Mouse (Mus musculus): Measurements from ENCODE around the gene Resf1. TPM values are rescaled to one million over a fixed set of nuclear protein-coding genes. Genes with fewer than 3 reads are reported as not detected.

The Resf1 gene
- polyA plus RNA-seq, 1 experiment = 42.8 TPM

DNA sequence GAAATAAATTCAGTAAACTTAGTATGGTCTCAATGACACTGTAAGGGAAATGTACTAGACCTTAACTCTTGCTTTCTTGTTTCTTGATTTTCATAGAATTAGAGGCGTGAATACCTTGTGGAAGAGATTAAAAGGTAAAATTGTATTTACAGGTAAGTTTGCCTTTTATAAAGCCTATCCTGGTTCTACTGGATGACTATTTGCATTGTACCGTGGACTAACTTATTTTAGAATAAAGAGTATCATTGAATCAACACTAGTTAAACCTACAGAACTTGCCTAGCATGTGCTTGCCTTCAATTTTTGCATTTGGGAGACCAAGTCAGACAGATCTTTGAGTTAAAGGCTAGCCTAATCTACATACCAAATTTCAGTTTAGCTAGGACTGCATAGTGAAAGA, 1.0 kb downstream of the Resf1 start:
- Histone ChIP-seq H3K4me3 (ENCODE audit: insufficient read depth, low read length) (peak overlapping the region; percentile 76), H3K27ac (ENCODE audit: insufficient read depth, low read length) (no peak overlapping the region), H3K4me1 (ENCODE audit: control insufficient read depth, insufficient read depth, low read length) (no peaks in the 10 kb centered on the region)
- TF ChIP-seq CTCF (IDR thresholded peaks at IDR 0.05; ENCODE audit: borderline replicate concordance, insufficient read depth, low read length) = no peak
- TF ChIP-seq POLR2A (IDR thresholded peaks at IDR 0.05; ENCODE audit: low read depth, low read length) = no peak

DNA sequence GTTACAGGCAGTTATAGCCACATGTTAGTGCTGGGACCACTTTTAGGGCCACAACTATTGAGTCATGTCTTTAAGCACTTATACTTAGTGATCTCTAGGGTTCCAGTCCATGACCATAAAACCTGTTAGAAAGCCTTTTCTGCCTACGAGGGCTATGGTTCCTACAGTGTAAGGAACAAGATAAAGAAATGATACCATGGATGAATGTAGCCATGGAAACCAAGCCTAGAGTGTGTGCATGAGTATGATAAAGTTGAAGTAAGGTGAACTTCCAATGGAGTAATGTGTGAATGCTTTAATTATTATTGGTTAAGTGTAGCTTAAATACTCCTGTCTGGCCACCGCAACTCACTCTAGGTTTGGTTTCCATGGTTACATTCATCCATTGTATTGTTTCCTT, 1.8 kb downstream of the Resf1 start:
- TF ChIP-seq CTCF (IDR thresholded peaks at IDR 0.05; ENCODE audit: borderline replicate concordance, insufficient read depth, low read length) (no peak), POLR2A (IDR thresholded peaks at IDR 0.05; ENCODE audit: low read depth, low read length) (no peak)
- H3K4me1 ChIP-seq (ENCODE audit: control insufficient read depth, insufficient read depth, low read length) = no peaks in the 10 kb centered on the region
- H3K4me3 ChIP-seq (ENCODE audit: insufficient read depth, low read length) = peak overlapping the region; percentile 33
- H3K27ac ChIP-seq (ENCODE audit: insufficient read depth, low read length) = no peak overlapping the region

DNA sequence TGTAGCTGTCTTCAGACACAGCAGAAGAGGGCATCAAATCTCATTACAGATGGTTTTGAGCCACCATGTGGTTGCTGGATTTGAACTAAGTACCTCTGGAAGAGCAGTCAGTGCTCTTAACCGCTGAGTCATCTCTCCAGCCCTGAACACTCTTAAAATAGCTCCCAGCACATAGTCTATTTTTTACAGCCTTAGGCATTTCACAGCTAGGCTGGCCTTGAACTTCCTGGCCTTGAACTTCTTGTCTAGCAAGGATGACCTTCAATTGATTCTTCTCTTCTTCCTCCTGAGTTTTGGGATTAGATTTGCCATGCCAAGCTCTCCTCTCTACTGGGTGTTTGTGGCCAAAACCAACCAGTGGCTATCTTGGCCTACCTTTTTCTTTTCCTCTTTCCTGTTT, 2.6 kb downstream of the Resf1 start:
- H3K27ac ChIP-seq (ENCODE audit: insufficient read depth, low read length) = no peak overlapping the region
- TF ChIP-seq POLR2A (IDR thresholded peaks at IDR 0.05; ENCODE audit: low read depth, low read length) (no peak), CTCF (IDR thresholded peaks at IDR 0.05; ENCODE audit: borderline replicate concordance, insufficient read depth, low read length) (no peak)
- H3K4me3 ChIP-seq (ENCODE audit: insufficient read depth, low read length) = no peak overlapping the region
- no peaks in the 10 kb centered on the region for H3K4me1 ChIP-seq (ENCODE audit: control insufficient read depth, insufficient read depth, low read length)

DNA sequence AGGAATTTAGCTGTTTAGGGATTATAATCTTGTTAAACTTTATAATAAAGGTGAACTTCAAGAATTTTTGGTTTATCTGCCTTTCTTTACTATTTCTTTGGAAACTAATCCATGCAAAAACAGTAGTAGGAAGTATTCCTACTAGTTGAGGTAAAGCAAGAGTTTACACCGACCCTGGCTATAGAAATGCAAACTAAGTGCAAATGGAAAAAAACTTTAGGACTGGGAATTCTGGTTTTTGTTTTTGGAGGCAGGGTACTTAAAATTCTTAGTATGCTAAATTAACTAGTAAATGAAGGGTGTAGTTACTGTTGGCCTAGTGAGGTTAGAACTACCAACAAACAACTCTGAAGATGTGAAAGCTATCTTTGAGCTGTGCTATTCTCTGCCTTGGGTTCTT, 3.0 kb downstream of the Resf1 start:
- Histone ChIP-seq H3K4me3 (ENCODE audit: insufficient read depth, low read length) (no peak overlapping the region), H3K27ac (ENCODE audit: insufficient read depth, low read length) (no peak overlapping the region), H3K4me1 (ENCODE audit: control insufficient read depth, insufficient read depth, low read length) (no peaks in the 10 kb centered on the region)
- TF ChIP-seq CTCF (IDR thresholded peaks at IDR 0.05; ENCODE audit: borderline replicate concordance, insufficient read depth, low read length) (no peak), POLR2A (IDR thresholded peaks at IDR 0.05; ENCODE audit: low read depth, low read length) (no peak)

DNA sequence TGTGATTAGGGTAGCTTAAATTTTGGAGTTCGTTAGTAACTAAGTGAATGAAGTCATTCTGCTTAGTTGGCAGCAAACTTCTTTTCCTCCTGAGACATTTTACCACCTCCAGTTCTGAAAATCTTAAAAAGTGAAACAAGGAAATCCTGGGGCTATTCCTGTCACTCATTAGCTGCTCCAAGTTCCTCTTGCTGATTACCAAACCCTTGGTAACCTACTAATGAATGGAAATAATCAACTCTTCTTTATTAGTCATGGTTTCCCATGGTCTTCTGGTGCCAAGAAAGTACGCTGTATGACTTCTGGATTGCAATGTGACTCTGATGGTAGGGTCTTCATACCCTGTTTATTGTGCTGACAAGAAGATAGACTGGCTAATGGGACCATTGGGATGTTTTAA, 5.7 kb downstream of the Resf1 start:
- no peaks in the 10 kb centered on the region for H3K4me1 ChIP-seq (ENCODE audit: control insufficient read depth, insufficient read depth, low read length)
- no peak overlapping the region for H3K27ac ChIP-seq (ENCODE audit: insufficient read depth, low read length)
- no peak for TF ChIP-seq CTCF (IDR thresholded peaks at IDR 0.05; ENCODE audit: borderline replicate concordance, insufficient read depth, low read length)
- TF ChIP-seq POLR2A (IDR thresholded peaks at IDR 0.05; ENCODE audit: low read depth, low read length) = no peak
- H3K4me3 ChIP-seq (ENCODE audit: insufficient read depth, low read length) = no peak overlapping the region

DNA sequence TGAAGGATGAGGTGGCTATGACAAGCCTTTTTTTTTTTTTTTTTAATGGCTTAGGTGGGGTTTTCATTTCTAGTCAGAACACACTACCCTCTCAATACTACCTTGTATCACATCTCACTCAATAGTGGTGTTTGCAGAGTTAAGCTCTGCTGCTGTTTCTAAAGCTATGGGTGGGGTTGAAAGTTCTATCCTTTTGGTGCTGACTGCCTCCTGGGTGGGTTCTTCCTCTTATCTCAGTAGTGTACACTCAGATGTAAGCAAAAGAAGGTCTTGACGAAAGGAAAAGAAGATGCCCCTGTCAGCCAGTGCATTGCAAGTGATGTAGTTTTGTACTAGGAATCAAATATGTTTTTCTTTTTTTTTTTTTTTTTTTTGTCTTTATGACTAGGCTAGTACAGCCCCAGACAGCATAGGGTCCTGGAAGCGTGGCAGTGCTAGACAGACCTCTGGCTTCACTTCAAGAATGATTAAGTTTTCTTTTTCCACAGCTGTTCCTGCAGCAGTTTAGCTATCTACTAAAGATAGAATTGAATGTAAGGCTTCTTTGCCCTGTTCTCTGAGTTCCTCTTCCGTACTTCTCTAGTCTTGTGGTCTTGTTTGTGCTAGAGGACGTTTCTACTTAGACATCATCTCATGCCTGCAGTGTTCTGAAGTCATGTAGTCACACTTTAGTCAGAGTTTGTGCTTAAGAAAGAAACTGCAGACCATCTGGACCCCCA, 14.5 kb downstream of the Resf1 start:
- Histone ChIP-seq H3K4me1 (ENCODE audit: control insufficient read depth, insufficient read depth, low read length) (peaks cover 2% of the 10 kb centered on the region; the same call in 1 of the 2 replicates), H3K4me3 (ENCODE audit: insufficient read depth, low read length) (no peak overlapping the region), H3K27ac (ENCODE audit: insufficient read depth, low read length) (no peak overlapping the region)
- no peak for TF ChIP-seq CTCF (IDR thresholded peaks at IDR 0.05; ENCODE audit: borderline replicate concordance, insufficient read depth, low read length)
- TF ChIP-seq POLR2A (IDR thresholded peaks at IDR 0.05; ENCODE audit: low read depth, low read length) = no peak

DNA sequence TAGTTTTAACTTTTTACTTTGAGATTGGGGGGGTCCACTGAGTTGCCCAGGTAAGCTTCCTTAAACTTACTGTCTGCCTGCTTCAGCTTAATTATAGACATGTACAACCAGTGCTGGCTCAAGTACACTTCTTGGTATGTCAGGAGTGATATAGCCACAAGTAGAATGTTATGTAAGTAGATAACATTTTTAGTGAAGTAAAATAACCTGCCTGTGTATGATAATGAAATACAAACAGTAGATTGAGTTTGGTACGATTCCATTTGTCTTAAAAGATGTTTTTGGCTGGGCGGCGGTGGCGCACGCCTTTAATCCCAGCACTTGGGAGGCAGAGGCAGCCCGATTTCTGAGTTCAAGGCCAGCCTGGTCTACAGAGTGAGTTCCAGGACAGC, 15.0 kb downstream of the Resf1 start:
- H3K27ac ChIP-seq (ENCODE audit: insufficient read depth, low read length) = no peak overlapping the region
- H3K4me3 ChIP-seq (ENCODE audit: insufficient read depth, low read length) = no peak overlapping the region
- no peak for TF ChIP-seq CTCF (IDR thresholded peaks at IDR 0.05; ENCODE audit: borderline replicate concordance, insufficient read depth, low read length)
- TF ChIP-seq POLR2A (IDR thresholded peaks at IDR 0.05; ENCODE audit: low read depth, low read length) = no peak
- H3K4me1 ChIP-seq (ENCODE audit: control insufficient read depth, insufficient read depth, low read length) = peaks cover 5% of the 10 kb centered on the region; the same call in 1 of the 2 replicates

DNA sequence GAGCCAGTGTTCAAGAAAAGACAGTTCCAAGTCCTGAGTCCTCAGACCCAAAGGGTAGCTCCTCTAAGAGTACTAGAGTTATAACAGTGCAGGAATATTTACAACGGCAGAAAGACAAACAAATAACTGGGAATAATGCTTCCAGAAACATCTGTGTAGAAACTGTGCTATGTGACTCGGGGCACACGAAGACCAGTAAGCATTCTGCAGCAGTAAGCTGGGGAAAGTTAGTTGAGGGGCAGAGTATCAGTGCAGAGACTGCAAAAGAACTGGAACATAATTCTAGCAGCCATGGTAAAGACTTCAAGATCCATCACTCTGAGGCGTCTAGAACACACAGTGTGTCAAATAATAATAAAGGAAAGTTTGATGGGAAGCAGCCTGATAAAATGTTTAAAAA, 19.9 kb downstream of the Resf1 start:
- no peak for TF ChIP-seq CTCF (IDR thresholded peaks at IDR 0.05; ENCODE audit: borderline replicate concordance, insufficient read depth, low read length)
- TF ChIP-seq POLR2A (IDR thresholded peaks at IDR 0.05; ENCODE audit: low read depth, low read length) = no peak
- Histone ChIP-seq H3K4me1 (ENCODE audit: control insufficient read depth, insufficient read depth, low read length) (peaks cover 11% of the 10 kb centered on the region), H3K4me3 (ENCODE audit: insufficient read depth, low read length) (no peak overlapping the region), H3K27ac (ENCODE audit: insufficient read depth, low read length) (no peak overlapping the region; the same call in 1 of the 2 replicates)

DNA sequence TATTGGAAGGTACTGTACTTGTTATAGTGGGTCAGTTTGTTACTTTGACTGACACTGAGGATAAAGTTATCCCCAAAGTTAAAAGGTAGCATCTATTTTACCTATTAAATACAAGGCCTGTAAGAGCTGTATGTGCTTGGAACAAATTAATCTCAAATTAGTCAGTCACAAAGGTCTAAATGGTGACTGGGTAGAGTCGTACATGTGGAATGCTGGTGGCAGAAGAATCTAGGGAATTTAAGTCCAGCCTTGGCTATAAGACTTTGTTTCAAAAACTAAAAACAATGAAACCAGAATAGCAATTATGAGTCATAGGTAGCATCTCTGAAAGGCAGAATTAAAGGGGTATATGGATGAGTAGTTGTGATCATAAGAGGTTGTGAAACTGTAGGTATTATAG, 21.1 kb downstream of the Resf1 start:
- Histone ChIP-seq H3K27ac (ENCODE audit: insufficient read depth, low read length) (peak overlapping the region; percentile 68; the same call in 1 of the 2 replicates), H3K4me1 (ENCODE audit: control insufficient read depth, insufficient read depth, low read length) (peaks cover 11% of the 10 kb centered on the region), H3K4me3 (ENCODE audit: insufficient read depth, low read length) (no peak overlapping the region)
- TF ChIP-seq CTCF (IDR thresholded peaks at IDR 0.05; ENCODE audit: borderline replicate concordance, insufficient read depth, low read length) (no peak), POLR2A (IDR thresholded peaks at IDR 0.05; ENCODE audit: low read depth, low read length) (no peak)

DNA sequence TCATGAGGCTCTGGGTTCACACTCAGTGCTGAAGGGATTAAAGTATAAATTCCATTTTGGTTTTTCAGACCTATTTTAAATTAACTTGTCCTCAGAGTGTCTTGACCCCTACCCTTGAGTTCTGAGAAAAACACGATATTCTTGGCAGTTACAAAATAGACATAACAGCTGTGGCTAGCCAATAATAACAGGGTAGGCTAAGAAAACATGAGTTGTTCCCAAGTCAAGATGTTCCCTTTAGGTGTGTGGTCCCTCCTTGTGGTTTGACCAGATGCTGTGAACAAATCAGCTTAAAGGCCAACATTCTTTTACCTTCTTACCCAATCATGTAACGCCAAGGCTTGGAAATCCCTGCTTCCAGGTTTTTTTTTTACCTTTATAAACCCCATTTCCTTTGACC, 23.8 kb downstream of the Resf1 start:
- H3K4me1 ChIP-seq (ENCODE audit: control insufficient read depth, insufficient read depth, low read length) = peaks cover 10% of the 10 kb centered on the region
- H3K27ac ChIP-seq (ENCODE audit: insufficient read depth, low read length) = no peak overlapping the region
- TF ChIP-seq POLR2A (IDR thresholded peaks at IDR 0.05; ENCODE audit: low read depth, low read length) = no peak
- no peak for TF ChIP-seq CTCF (IDR thresholded peaks at IDR 0.05; ENCODE audit: borderline replicate concordance, insufficient read depth, low read length)
- H3K4me3 ChIP-seq (ENCODE audit: insufficient read depth, low read length) = no peak overlapping the region
